Mouse (Mus musculus) lung, postnatal 25 days (tissue): ENCODE results near the gene Gpr31b.
"Not testable (repeated sequence)": the region's sequence is repeated elsewhere in the genome, so short reads cannot be mapped to it uniquely, and the experiment has no call there.

Experiments used
- DNase-seq: peaks from one replicate; pipeline ENCODE4 v3.0.0; 2022; ENCODE audit warnings: low spot score

Gpr31b gene

GRCm38 (mm10) chr17:13052124-13052813 is at the start of gene Gpr31b:
Gene Gpr31b, minus strand, starts transcription at chr17:13052296.
- peak; percentile 5 for DNase-seq

- not testable (repeated sequence) for DNase-seq
These were observed 40.9 kb upstream of the Gpr31b start for GRCm38 (mm10) chr17:13092960-13093359.

DNA sequence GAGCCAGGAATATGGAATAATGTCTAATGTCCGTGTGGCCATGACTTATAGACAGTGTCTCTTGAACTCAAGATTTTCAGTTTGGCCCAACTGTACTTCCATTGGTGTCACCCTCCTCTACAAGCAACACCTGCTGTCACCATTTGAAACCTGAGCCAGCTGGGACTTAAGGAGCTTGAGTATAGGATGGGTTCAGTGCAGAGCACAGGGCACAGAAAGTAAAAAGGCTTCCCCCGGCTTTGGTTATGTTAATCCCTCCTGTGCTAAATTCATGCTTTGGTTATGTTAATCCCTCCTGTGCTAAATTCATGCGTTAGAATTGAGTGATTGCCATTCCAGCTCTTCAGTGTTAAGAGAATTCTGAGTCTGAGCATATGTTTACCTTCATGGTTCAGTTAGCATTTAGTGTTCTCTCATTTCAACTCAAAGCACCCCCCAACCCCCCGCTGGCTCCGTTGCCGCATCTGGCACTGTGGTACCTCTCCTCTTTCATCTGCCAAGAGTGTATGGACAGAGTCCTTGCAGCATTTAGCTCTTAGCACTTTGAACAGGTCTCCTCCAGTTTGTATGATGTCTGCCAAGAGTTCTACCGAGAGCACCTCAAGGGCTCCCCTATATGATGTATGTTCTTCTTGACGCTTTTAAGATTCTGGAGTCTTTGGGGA is 40.1 kb upstream of the Gpr31b start:
- DNase-seq: not testable (repeated sequence)

DNA sequence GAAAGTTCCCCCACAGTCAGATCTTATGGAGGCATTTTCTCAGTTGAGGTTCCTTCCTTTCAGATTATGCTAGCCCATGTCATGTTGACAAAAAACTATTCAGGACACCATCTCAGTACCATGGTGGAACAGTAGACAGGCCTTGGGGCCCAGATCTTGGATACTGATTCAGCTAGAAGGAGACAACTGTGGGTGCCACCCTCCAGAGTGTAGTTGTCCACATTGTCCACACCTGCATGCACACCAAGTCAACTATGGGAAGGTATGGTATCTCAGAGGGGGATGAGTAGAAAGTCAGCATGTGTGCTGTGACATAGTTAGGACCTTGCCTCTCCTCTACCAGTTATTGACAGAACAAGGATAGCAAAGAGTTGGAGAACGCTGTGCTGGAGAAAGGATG is 39.4 kb upstream of the Gpr31b start:
- not testable (repeated sequence) for DNase-seq

- DNase-seq: not testable (repeated sequence)
These were observed 17.1 kb upstream of the Gpr31b start for GRCm38 (mm10) chr17:13069227-13069626.

GRCm38 (mm10) chr17:13067864-13068385 is 15.8 kb upstream of the Gpr31b start:
- not testable (repeated sequence) for DNase-seq

DNA sequence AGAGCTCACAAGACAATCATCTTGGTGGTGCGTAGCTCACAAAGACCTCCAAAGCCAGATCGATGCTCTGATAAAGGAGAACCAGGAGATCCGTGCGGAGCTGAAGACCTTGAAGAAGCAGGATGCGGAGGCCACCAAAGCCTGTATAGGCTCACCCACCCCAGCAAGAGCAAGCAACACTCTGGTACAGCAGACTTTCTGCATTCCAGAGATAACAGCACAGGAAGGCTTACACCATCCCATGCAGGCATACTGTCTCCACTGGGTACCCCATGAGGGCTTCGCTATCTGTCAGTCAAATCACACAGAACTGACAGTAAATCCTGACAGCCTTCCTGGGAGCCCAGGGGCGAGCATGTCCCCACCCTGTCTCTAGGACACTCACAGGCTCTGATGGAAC is 10.8 kb upstream of the Gpr31b start:
- not testable (repeated sequence) for DNase-seq

DNA sequence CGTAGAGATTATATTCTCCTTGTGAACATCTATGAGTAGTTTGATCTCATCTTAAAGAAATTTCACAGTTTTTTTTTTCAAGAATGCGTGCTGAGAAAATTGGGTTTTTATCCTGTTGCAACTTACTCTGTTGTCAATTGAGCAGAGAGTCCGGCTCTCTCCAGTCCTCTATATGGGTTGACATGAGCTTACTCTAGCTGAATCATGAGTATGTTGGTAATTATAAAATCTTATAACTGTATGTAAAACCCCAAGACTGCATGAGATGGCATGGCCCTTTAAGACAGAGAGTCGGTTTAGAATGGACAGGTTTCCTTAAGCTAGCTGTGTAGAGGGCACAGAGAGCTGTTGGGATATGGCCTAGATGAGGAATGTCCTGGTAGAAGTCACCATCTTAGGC is 8.7 kb upstream of the Gpr31b start, which contains the start of gene Tcp10b:
Gene Tcp10b, plus strand, starts transcription at position 301 of the 400 bp plus-strand sequence.
- not testable (repeated sequence) for DNase-seq

GRCm38 (mm10) chr17:13043846-13044673 is 8.0 kb downstream of the Gpr31b start:
- peak; percentile 45 for DNase-seq

DNA sequence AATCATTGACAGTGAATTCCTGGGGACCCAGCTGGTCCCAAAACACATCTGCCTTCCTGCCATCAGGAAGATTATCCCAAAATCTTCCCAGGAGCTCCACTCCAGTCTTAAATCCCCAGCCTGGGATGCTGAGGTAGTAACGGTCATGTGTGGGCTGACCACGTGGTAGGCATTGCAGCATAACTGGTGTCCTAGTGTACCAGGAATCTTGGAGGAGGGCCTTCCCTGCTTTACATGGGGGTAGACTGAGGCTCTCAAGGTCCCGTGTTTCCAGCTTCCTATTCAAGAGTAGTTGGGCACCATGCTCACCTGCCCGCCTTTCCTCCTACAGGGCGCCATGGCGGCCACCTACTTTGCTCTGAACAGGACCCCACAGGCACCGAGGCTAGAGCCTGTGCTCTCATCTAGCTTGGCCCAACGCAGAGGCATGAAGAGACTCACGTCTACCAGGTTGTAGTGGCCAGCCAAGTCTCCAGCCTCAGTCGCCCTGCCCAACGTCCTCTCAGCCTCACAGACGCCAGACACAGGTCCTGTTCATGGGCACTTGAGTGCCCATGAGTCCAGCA is 15.4 kb downstream of the Gpr31b start:
- DNase-seq: not testable (repeated sequence)

DNA sequence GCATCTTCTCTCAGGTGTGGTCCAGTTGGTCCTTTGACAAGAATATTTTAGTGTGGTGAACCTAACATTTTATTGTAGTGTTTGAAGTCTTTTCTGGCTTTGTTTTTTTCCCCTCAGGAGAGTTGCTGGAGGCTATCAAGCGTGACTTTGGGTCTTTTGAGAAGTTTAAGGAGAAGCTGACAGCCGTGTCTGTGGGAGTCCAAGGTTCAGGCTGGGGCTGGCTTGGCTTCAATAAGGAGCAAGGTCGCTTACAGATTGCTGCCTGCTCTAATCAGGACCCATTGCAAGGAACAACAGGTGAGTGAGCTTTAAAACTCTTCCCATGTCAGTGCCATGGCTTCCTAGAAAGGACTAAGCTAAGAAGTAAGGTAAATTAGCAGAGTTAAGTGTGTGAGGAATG is 38.8 kb downstream of the Gpr31b start:
- no peak for DNase-seq

DNA sequence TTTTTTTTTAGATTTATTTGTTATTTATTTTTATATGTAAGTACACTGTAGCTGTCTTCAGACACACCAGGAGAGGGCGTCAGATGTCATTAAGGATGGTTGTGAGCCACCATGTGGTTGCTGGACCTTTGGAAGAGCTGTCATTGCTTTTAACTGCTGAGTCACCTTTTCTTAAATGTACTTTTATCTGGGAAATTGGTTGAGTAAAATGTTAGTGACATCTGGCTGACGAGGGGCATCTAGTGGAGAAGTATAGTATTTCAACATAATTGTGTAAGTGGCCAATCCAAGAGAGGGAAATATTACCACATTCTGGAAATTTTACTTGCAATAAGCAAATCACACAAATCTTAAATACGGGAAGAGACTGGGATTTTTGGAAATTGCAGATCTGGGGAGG is 42.2 kb downstream of the Gpr31b start:
- peak; percentile 72 for DNase-seq

DNA sequence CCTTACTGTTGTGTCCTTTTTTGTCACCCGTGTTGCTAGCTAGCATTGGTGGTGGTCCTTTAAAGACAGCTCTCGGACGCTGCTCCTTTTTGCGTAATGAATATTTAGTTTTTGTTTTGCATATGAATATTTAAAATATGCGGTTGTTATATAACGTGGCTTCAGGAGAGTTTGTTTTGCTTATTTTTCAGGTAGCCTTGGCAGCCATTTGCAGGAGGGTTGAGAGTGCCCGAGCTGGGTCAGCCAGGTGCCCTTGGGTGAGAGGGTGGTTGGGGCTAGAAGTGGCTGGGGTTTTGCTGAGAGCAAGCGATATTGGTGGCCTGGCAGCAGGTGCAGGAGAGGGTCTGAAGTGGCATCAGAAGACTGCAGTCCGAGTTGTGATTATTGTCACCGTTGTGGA is 43.6 kb downstream of the Gpr31b start:
- DNase-seq: peak; percentile 64

- DNase-seq: peak; percentile 99
These were observed 44.2 kb downstream of the Gpr31b start for GRCm38 (mm10) chr17:13007730-13008425.

DNA sequence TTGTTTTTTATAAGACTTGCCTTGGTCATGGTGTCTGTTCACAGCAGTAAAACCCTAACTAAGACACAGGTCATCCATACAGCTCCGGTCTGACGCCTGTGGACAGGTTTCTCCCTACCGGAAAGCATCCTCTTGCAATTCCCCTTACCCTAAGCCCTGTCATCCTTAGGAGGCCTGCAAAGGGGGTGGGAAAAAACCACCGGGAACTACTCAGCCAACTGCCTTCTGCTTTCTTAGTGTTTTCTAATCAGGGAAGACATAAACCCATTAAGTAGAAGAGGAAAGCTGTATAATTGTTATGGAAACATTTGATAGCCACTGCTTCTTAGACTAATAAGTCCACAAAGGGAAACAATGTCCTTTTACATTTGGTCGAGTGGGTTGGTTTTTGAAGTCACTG is 45.1 kb downstream of the Gpr31b start:
- DNase-seq: no peak

DNA sequence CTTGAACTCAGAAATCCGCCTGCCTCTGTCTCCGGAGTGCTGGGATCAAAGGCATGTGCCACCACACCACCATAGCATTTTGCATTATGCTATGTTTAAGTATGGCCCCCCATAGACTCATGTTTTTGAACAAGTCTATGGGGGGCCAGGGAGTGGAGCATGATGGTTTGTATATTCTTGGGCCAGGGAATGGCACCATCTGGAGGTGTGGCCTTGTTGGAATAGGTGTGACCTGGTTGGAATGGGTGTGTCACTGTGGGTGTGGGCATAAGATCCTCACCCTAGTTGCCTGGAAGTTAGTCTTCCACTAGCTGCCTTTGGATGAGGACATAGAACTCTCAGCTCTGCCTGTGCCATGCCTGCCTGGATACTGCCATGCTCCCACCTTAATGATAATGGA is 45.5 kb downstream of the Gpr31b start, which contains the start of gene Sod2:
Gene Sod2, plus strand, starts transcription at position 301 of the 400 bp plus-strand sequence.
- not testable (repeated sequence) for DNase-seq

- not testable (repeated sequence) for DNase-seq
These were observed 47.7 kb downstream of the Gpr31b start for GRCm38 (mm10) chr17:13004436-13004835.

DNA sequence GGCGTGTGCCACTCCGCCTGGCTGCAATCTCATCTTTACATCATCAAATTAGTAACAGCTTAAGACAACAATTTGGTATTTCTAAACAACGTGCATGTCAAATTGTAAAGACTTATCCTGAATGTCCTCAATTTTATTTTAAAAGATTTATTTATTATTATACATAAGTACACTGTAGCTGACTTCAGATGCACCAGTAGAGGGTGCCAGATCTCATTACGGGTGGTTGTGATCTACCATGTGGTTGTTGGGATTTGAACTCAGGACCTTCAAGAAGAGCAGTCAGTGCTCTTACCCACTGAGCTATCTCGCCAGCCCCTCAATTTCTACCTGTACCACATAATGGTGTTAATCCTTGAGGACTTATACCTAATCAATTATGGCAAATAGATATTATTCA is 49.9 kb downstream of the Gpr31b start:
- not testable (repeated sequence) for DNase-seq
